ENCODE assay signal across 16 mouse cellular contexts in the genomic region with DNA sequence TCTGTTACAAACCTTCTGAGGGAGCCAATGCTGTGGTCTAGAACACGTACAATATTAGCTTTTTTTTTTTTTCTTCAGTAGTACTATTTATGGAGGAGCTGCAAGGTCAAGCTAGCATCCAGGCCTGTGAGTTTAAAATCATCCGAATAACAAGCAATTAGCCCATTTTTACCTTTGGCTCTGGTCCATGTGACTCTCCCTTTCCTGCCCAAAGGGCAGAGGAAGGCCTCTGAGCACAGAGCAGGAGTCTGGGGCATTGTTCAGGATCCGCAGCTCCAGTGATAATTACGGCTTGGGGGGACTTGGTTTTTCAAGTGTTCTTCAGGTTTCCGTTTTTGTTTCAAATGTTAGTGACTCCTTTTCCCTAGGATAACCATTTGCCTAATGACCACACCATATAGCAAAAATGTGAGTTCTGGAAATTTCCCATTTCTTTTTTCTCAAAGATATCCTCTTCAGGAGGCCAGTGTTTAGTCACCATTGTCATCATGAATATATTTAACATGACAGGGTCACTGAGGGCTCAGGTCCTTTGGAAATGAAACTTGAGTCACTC. TPM values are rescaled to one million over a fixed set of nuclear protein-coding genes. Genes with fewer than 3 reads are reported as not detected.
DNase-seq lines count a peak whose midpoint lies in the region; ATAC-seq and TF ChIP-seq lines count a peak whose summit lies in the region.
"Had no signal": no experiment of that assay in that cellular context is flagged by ENCODE, and none has a peak within 500 bp of the region (broad histone marks: within the 10 kb centered on the region; RNA-seq: fewer than 3 reads in every experiment).

No protein-coding gene starts in this region.

- TF ChIP-seq CTCF in lung, embryonic 14.5 days (IDR thresholded peaks at IDR 0.05; ENCODE audit: low read depth): no peak

- H3K9ac ChIP-seq in lung, embryonic 14.5 days: no peak overlapping the region
- H3K9ac ChIP-seq: embryonic facial prominence, embryonic 13.5 days; heart, embryonic 13.5 days had no signal

- H3K27me3 ChIP-seq in lung, embryonic 14.5 days (ENCODE audit: insufficient read depth, low read length): no peaks in the 10 kb centered on the region
- H3K27me3 ChIP-seq: embryonic facial prominence, embryonic 13.5 days; heart, embryonic 13.5 days had no signal

- WGBS in lung, embryonic 14.5 days: 68% methylated on average over 5 of the region's 5 CpGs

- ATAC-seq in lung, embryonic 14.5 days (ENCODE audit: insufficient read depth): no peak
- ATAC-seq: forebrain, embryonic 16.5 days; hindbrain, postnatal 0 days had no signal

- peak; percentile 51 to 90 for DNase-seq in adrenal gland, adult (ENCODE audit: inconsistent age in 2 of 2, low spot score in 1 of 2)
- DNase-seq in adrenal gland, postnatal 4 days (ENCODE audit: low spot score in 2 of 2): no peak
- DNase-seq in lung, embryonic 14.5 days: peak; percentile 37
- no peak for DNase-seq in lung, adult 18-20 months
- DNase-seq in kidney, adult 18-20 months: peak; percentile 39
- DNase-seq in retina, postnatal 1 day: peak; percentile 39
- no peak for DNase-seq in thymus, postnatal 0 days (ENCODE audit: low spot score)
- DNase-seq in natural killer cell, adult 2 months (ENCODE audit: low spot score in 2 of 2): no peak
- DNase-seq: cerebellum, postnatal 10 days; left cerebral cortex, postnatal 4 days; right cerebral cortex, postnatal 4 days had no signal

- no peaks in the 10 kb centered on the region for H3K9me3 ChIP-seq in lung, embryonic 14.5 days (ENCODE audit: low read depth, low read length)
- H3K9me3 ChIP-seq: embryonic facial prominence, embryonic 13.5 days; heart, embryonic 13.5 days had no signal

- no peak overlapping the region for H3K27ac ChIP-seq in lung, embryonic 14.5 days (ENCODE audit: low read depth)
- H3K27ac ChIP-seq: embryonic facial prominence, embryonic 13.5 days; heart, embryonic 13.5 days; hindbrain, postnatal 0 days had no signal

- H3K4me3 ChIP-seq in lung, embryonic 14.5 days (ENCODE audit: low read depth, low read length): no peak overlapping the region
- H3K4me3 ChIP-seq: embryonic facial prominence, embryonic 13.5 days; heart, embryonic 13.5 days had no signal

- no peaks in the 10 kb centered on the region for H3K4me1 ChIP-seq in lung, embryonic 14.5 days (ENCODE audit: insufficient read depth)
- H3K4me1 ChIP-seq: embryonic facial prominence, embryonic 13.5 days; heart, embryonic 13.5 days had no signal

- no peaks in the 10 kb centered on the region for H3K36me3 ChIP-seq in lung, embryonic 14.5 days (ENCODE audit: insufficient read depth)
- H3K36me3 ChIP-seq: embryonic facial prominence, embryonic 13.5 days; heart, embryonic 13.5 days had no signal

- H3K4me2 ChIP-seq in lung, embryonic 14.5 days: no peak overlapping the region
- H3K4me2 ChIP-seq: embryonic facial prominence, embryonic 13.5 days; heart, embryonic 13.5 days had no signal

RNA-seq across cellular contexts. Expression of a gene that starts 33.0 kb away (rescaled TPM):
- total RNA-seq in adrenal gland, postnatal 4 days (2021): 100 to 1,000 TPM; 133 to 137 TPM
- 168 and 174 TPM in 2 replicates for polyA plus RNA-seq in lung, embryonic 14.5 days (2014; fragmentation: Nextera tagmentation; extraction: Ambion mirVana)
- 114 and 125 TPM in 2 replicates for polyA plus RNA-seq in thymus, postnatal 0 days (2015; fragmentation: Nextera tagmentation; extraction: Ambion mirVana)

RNA-seq across cellular contexts. Expression of a gene that starts 50.6 kb away (rescaled TPM):
- total RNA-seq in adrenal gland, postnatal 4 days (2021): 100 to 1,000 TPM; 853 to 953 TPM
- 98.5 and 101 TPM in 2 replicates for polyA plus RNA-seq in lung, embryonic 14.5 days (2014; fragmentation: Nextera tagmentation; extraction: Ambion mirVana)
- 90.2 and 95.5 TPM in 2 replicates for polyA plus RNA-seq in thymus, postnatal 0 days (2015; fragmentation: Nextera tagmentation; extraction: Ambion mirVana)
- total RNA-seq: monocyte, adult 5-6 weeks had no signal

Comparison
In these comparisons a context has a peak if more than half of its experiments do, and no peak if none do; other contexts are left out.
1. DNase-seq: peak in adrenal gland, adult (2 of 2), lung, embryonic 14.5 days (single experiment), kidney, adult 18-20 months (single experiment) and retina, postnatal 1 day (single experiment); none in adrenal gland, postnatal 4 days (0 of 2), lung, adult 18-20 months (0 of 2), thymus, postnatal 0 days (single experiment) and natural killer cell, adult 2 months (0 of 2).